Mouse (Mus musculus) lung, adult 2 months (tissue): ENCODE results near the gene Dapp1.

Experiments
- CTCF ChIP-seq: fragments of 200-500 bp; IDR thresholded peaks from 2 replicates; pipeline ENCODE4 v1.5.1; 2011; ENCODE audit warnings: mild to moderate bottlenecking, low read length, control low read depth; ENCODE audit not compliant: insufficient read depth
- POLR2A ChIP-seq: fragments of 200-500 bp; IDR thresholded peaks from 2 replicates; pipeline ENCODE4 v1.6.1; 2011; ENCODE audit warnings: low read depth, mild to moderate bottlenecking, control low read depth, low read length, borderline replicate concordance; ENCODE audit errors: extremely low read depth

GRCm38 (mm10) chr3:137975435-137975834, 5.9 kb downstream of the Dapp1 start:
- TF ChIP-seq CTCF, result no peak
- TF ChIP-seq POLR2A, result no peak
